Mouse (Mus musculus) lung, postnatal 0 days (tissue): ENCODE results near the gene Lrrc74a. TPM values are rescaled to one million over a fixed set of nuclear protein-coding genes. Genes with fewer than 3 reads are reported as not detected.
A peak's percentile ranks its signal among the peaks of the same experiment; 100 is the strongest.

Experiments
- ATAC-seq: fragments of 200-750 bp; cut with Nextera tagmentation; 2 replicates; pipeline ENCODE4 v1.8.0; 2017; ENCODE audit warnings: moderate library complexity
- DNase-seq: peaks from one replicate; pipeline ENCODE4 v3.0.0-alpha.2; 2016; ENCODE audit warnings: low spot score
- H3K27ac ChIP-seq: fragments of 300-500 bp; sonication (generic); 2 replicates; pipeline ENCODE4 v1.5.1; 2014; ENCODE audit warnings: antibody characterized with exemption, mild to moderate bottlenecking, low read length, mixed read lengths
- H3K27me3 ChIP-seq: fragments of 300-500 bp; sonication (generic); replicated peaks from 2 replicates; pipeline ENCODE4 v1.6.1; 2014; ENCODE audit warnings: low read length, mixed read lengths; ENCODE audit not compliant: insufficient read depth
- H3K36me3 ChIP-seq: fragments of 300-500 bp; sonication (generic); 2 replicates; pipeline ENCODE4 v1.6.1; 2014; ENCODE audit warnings: low read length, mixed read lengths; ENCODE audit not compliant: insufficient read depth
- H3K4me1 ChIP-seq: fragments of 300-500 bp; sonication (generic); 2 replicates; pipeline ENCODE4 v1.6.1; 2014; ENCODE audit warnings: antibody characterized with exemption, low read depth, low read length, mixed read lengths; ENCODE audit not compliant: insufficient read depth
- H3K4me2 ChIP-seq: fragments of 300-500 bp; sonication (generic); replicated peaks from 2 replicates; pipeline ENCODE4 v1.6.1; 2014; ENCODE audit warnings: low read depth, mild to moderate bottlenecking, low read length, moderate library complexity, mixed read lengths
- H3K4me3 ChIP-seq: fragments of 300-500 bp; sonication (generic); 2 replicates; pipeline ENCODE4 v1.5.1; 2014; ENCODE audit warnings: low read depth, low read length
- H3K9ac ChIP-seq: fragments of 300-500 bp; sonication (generic); replicated peaks from 2 replicates; pipeline ENCODE4 v1.6.1; 2014; ENCODE audit warnings: low read depth, mild to moderate bottlenecking
- H3K9me3 ChIP-seq: fragments of 300-500 bp; sonication (generic); 2 replicates; pipeline ENCODE4 v1.6.1; 2016; ENCODE audit warnings: low read length, mixed read lengths
- CTCF ChIP-seq: IDR thresholded peaks from 2 replicates; pipeline ENCODE4 v1.5.1; 2016; ENCODE audit warnings: antibody characterized with exemption, mild to moderate bottlenecking
- EP300 ChIP-seq: IDR thresholded peaks from 2 replicates; pipeline ENCODE4 v1.6.1; 2016; ENCODE audit warnings: antibody characterized with exemption, mild to moderate bottlenecking, control low read depth
- WGBS: fragments of 180-500 bp; shearing (Covaris S2); extraction: QIAGEN DNeasy Blood & Tissue Kit; methylation state at CpG from one replicate; pipeline ENCODE4 v1.1.7; 2014; 5-methylcytosine and 5-hydroxymethylcytosine counted together
- polyA plus RNA-seq: library from polyadenylated mRNA; unstranded; fragments of >200 nt; fragmentation: Nextera tagmentation; extraction: Ambion mirVana; gene quantifications from 2 replicates; pipeline ENCODE4 v1.2.1, GENCODE M21; 2015

The Lrrc74a gene
- polyA plus RNA-seq, 1 experiment from 2014 or later = not detected

GRCm38 (mm10) chr12:86795076-86795837 is 61.1 kb downstream of the Lrrc74a start:
- H3K36me3 ChIP-seq = no peaks in the 10 kb centered on the region
- H3K9ac ChIP-seq = no peak overlapping the region
- TF ChIP-seq CTCF = no peak
- TF ChIP-seq EP300 = no peak
- DNase-seq (no peak), ATAC-seq (peak; percentile 13)
- WGBS = 51% methylated on average over 7 of the region's 7 CpGs
- no peak overlapping the region for H3K27ac ChIP-seq
- H3K4me3 ChIP-seq = no peak overlapping the region
- H3K9me3 ChIP-seq = no peaks in the 10 kb centered on the region
- H3K27me3 ChIP-seq = no peaks in the 10 kb centered on the region
- H3K4me2 ChIP-seq = no peak overlapping the region
- peaks cover 11% of the 10 kb centered on the region for H3K4me1 ChIP-seq

DNA sequence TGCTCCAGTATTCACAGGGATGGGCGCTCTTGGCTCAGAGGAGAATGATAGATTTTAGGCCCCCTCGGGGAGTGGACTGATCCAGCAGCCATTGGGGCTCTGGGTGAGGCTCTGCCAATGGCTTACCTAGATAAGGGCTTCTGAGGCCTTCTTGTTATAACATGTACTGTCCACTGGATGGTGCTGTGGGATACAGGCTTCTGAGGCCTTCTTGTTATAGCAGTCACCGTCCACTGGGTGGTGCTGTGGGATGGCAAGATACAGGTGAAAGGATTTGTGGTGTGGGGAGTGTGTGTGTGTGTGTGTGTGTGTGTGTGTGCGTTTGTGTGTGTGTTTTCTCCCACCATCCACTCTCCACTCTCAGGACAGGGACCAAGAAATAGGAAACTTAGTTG is 61.7 kb downstream of the Lrrc74a start:
- ATAC-seq = peak; percentile 42
- WGBS = 5% methylated on average over 4 of the region's 4 CpGs
- H3K4me3 ChIP-seq = no peak overlapping the region
- H3K27me3 ChIP-seq = no peaks in the 10 kb centered on the region
- no peaks in the 10 kb centered on the region for H3K36me3 ChIP-seq
- H3K4me2 ChIP-seq = no peak overlapping the region
- no peaks in the 10 kb centered on the region for H3K9me3 ChIP-seq
- peaks cover 16% of the 10 kb centered on the region for H3K4me1 ChIP-seq
- H3K27ac ChIP-seq = no peak overlapping the region
- H3K9ac ChIP-seq = no peak overlapping the region
- TF ChIP-seq CTCF (peak; percentile 100), EP300 (peak; percentile 69; the same call in 1 of the 2 replicates)
- DNase-seq = peak; percentile 92

DNA sequence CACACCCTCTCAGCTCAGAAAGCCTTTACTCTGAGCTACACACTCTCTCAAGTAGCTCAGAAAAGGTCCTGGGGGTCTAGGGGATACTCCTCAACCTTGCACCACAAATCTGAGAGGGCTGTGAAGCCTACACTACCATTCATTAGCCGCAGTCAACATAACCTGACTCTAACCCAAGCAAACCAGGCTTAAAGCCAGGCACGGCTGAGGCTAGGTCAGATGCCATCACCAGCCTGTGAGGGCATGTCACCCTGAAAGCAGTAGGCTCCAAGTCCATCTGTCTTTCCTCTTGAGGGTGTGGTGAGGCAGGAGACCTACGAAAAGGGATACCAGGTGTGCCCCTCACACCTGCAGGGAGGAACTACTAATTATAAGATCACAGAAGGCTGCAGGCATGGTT is 62.2 kb downstream of the Lrrc74a start:
- H3K36me3 ChIP-seq = no peaks in the 10 kb centered on the region
- no peak overlapping the region for H3K9ac ChIP-seq
- 68% methylated on average over 3 of the region's 3 CpGs for WGBS
- no peak overlapping the region for H3K27ac ChIP-seq
- DNase-seq (no peak), ATAC-seq (no peak)
- H3K9me3 ChIP-seq = no peaks in the 10 kb centered on the region
- TF ChIP-seq CTCF (no peak), EP300 (no peak)
- H3K27me3 ChIP-seq = no peaks in the 10 kb centered on the region
- no peak overlapping the region for H3K4me2 ChIP-seq
- H3K4me3 ChIP-seq = no peak overlapping the region
- H3K4me1 ChIP-seq = peaks cover 21% of the 10 kb centered on the region

DNA sequence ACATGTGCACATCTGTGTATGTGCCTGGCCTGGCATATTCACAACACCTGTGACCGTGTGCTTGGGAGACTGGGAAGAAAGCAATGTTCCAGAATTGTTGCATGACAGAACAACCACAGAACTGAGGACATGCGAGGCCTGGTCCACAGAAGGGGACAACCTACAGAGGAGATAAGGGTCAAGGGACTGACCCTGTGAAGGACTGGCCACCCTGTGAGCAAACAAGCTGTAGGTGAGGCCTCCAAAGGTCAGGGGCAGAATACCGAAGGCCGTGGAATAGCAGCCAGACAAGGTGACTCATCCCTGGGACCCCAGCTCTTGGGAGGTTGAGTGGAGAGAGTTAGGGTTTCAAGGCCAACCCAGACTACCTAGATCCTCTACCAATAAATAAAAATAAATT is 63.6 kb downstream of the Lrrc74a start:
- Histone ChIP-seq H3K9ac (no peak overlapping the region), H3K27ac (no peak overlapping the region), H3K4me1 (peaks cover 31% of the 10 kb centered on the region), H3K4me2 (no peak overlapping the region), H3K9me3 (no peaks in the 10 kb centered on the region), H3K4me3 (no peak overlapping the region), H3K27me3 (no peaks in the 10 kb centered on the region), H3K36me3 (no peaks in the 10 kb centered on the region)
- 85% methylated on average over 4 of the region's 4 CpGs for WGBS
- TF ChIP-seq EP300 (no peak), CTCF (no peak)
- DNase-seq (no peak), ATAC-seq (no peak)

DNA sequence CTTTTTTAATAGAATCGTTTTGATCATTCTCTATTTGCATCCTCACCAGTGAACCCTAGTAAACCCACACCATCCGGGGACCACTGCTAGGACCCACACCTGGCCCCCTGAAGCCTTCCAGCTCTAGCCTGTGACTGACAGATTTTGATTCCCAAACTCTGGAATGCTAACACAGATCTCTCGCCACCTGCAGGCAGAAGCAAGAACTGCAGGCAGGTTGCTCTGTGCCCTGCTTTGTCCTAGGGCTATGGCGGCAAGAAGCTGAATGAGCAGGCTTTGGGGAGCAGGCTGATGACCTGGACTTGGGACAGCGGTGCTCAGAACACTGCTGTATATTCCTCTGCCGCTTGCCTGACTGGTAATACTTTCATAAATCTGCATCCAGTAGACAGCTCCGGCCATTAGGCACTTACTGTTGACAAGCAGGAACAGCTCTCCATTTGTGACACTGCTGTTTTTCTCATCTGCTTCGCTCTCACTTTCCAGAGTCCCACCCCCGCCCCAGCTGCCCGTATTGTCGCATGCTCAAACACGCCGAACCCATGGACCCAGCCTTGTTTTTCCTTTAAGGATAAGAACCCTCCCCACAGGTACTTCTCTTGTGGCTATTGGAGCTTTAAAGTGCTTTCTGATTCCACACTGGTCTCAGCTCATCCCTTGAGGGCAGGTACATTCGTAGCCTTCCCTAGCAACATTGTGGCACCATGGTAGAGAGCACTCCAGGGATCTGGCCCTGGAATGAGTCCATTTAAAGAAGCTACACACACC is 64.8 kb downstream of the Lrrc74a start:
- no peaks in the 10 kb centered on the region for H3K9me3 ChIP-seq
- ATAC-seq = no peak
- H3K9ac ChIP-seq = no peak overlapping the region
- no peak overlapping the region for H3K4me3 ChIP-seq
- H3K4me2 ChIP-seq = peak overlapping the region; percentile 6; the same call in 1 of the 2 replicates
- H3K36me3 ChIP-seq = no peaks in the 10 kb centered on the region
- peak overlapping the region; percentile 92 for H3K27ac ChIP-seq
- H3K27me3 ChIP-seq = no peaks in the 10 kb centered on the region
- TF ChIP-seq CTCF = peak; percentile 98
- no peak for TF ChIP-seq EP300
- peaks cover 35% of the 10 kb centered on the region for H3K4me1 ChIP-seq
- peak; percentile 86 for DNase-seq
- WGBS = 13% methylated on average over 14 of the region's 14 CpGs

DNA sequence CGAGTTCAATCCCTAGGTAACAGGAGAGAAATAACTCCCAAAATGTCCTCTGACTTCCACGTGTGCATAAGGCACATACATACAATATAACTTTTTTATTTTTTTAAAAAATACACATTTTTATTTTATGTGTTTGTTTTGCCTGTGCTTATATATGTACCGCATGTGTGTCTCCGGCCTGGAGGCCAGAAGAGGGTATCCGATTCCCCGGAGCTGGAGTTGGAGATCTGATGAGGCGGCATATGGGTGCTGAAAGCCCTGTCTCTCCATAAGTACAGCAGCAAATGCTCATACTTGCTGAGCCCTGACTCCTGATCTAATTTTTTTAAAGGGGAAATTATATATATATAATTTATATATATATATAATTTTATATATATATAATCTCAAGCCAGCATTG is 65.6 kb downstream of the Lrrc74a start:
- Histone ChIP-seq H3K9ac (no peak overlapping the region), H3K9me3 (no peaks in the 10 kb centered on the region), H3K4me2 (no peak overlapping the region), H3K27ac (peak overlapping the region; percentile 92), H3K36me3 (no peaks in the 10 kb centered on the region), H3K4me3 (no peak overlapping the region), H3K27me3 (no peaks in the 10 kb centered on the region), H3K4me1 (peaks cover 35% of the 10 kb centered on the region)
- 85% methylated on average over 7 of the region's 7 CpGs for WGBS
- no peak for DNase-seq
- ATAC-seq = no peak
- TF ChIP-seq EP300 (no peak), CTCF (no peak)
